Mouse (Mus musculus): ENCODE measurements around the gene Pam.

Gene Pam

GRCm38 (mm10) chr1:97754392-97754791, 341.1 kb downstream of the Pam start:
- DNase-seq = no peak

GRCm38 (mm10) chr1:97753216-97753615, 342.2 kb downstream of the Pam start:
- DNase-seq = no peak

GRCm38 (mm10) chr1:97748163-97748562, 347.3 kb downstream of the Pam start:
- no peak for DNase-seq

- no peak for DNase-seq
These were observed 349.2 kb downstream of the Pam start for GRCm38 (mm10) chr1:97746261-97746660.

- DNase-seq = no peak
These were observed 349.7 kb downstream of the Pam start for GRCm38 (mm10) chr1:97745712-97746111.

Measured in B cell, adult 2 months (primary cell).